Mouse (Mus musculus) CD4-positive, CD25-positive, alpha-beta regulatory T cell, adult 2 months (primary cell): ENCODE measurements around the gene Platr17.
"Not testable (repeated sequence)": the region's sequence is repeated elsewhere in the genome, so short reads cannot be mapped to it uniquely, and the experiment has no call there.

Experiments
- DNase-seq: peaks from one replicate; pipeline ENCODE4 v3.0.0-alpha.2; 2012; ENCODE audit warnings: low read depth, low spot score

Platr17 gene

GRCm38 (mm10) chr17:33940206-33940805 is 35.4 kb downstream of the Platr17 start, which contains the start of the genes Pfdn6 and Wdr46:
Gene Pfdn6, minus strand, starts transcription at chr17:33940343.
Gene Wdr46, plus strand, starts transcription at chr17:33940660.
- peak; percentile 93 for DNase-seq

DNA sequence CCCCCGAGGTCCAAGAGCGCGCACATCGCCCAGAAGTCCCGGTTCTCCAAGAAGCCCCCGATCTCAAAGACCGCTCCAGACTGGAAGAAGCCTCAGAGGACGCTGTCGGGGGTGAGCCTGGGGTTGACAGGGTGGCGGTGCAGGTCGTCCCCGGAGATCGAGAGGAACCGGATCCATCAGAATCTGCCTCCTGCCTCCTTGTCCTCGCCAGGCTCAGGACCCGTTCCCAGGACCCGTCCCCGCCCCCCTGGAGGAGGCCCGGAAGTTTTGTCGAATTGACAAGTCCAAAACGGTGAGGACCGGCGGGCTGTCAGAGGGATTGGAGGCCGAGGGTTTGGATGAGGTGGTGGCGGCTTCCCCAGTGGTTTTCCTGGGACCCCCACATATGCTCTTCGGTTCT is 36.0 kb downstream of the Platr17 start:
- peak; percentile 31 for DNase-seq

GRCm38 (mm10) chr17:33941381-33941780 is 36.4 kb downstream of the Platr17 start:
- no peak for DNase-seq

DNA sequence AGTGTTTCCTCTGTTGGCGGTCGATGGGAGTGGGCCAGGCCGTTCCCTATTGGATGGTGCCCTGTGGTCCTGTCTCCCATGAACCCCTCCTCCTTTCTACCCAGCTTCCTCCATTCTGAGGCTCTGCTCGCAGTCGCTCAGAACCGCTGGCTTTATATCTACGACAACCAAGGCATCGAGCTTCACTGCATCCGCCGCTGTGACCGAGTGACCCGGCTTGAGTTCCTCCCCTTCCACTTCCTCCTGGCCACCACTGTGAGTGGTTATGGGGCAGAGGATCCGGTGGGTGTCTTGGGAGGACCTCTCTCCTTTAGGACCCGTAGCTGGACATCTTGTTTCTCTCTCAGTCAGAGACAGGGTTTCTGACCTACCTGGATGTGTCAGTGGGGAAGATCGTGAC is 38.5 kb downstream of the Platr17 start:
- no peak for DNase-seq

DNA sequence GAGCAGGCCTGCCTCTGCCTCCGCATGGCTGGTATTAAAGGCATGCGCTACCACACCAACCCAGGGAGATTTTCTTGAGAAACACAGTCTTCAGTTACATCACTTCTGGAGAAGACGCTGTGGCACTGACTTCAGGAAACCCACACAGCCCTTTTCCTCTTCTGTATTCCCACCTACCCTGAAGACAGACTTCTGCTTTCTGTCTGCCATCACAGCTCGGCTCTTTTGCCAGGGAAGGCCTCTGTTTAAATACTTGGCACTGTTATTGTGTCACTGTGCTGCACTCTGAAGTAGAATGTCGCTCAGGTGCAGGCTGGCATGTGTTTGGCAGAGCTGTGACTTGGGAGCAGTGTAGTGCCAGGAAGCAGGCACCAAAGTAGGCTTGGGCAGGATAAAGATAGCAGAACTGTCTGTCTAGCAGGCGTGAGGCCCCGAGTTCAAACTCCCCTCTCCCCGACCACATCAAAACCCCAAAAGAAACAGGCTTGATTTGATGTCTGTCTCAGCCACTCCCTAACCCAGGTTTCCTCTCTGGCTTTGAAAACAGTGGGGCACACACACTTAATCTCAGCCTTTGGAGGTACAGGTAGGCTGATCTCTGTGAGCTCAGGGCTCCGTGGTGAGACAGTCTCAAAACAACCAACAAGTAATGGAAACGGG is 42.6 kb downstream of the Platr17 start:
- DNase-seq: peak; percentile 75

DNA sequence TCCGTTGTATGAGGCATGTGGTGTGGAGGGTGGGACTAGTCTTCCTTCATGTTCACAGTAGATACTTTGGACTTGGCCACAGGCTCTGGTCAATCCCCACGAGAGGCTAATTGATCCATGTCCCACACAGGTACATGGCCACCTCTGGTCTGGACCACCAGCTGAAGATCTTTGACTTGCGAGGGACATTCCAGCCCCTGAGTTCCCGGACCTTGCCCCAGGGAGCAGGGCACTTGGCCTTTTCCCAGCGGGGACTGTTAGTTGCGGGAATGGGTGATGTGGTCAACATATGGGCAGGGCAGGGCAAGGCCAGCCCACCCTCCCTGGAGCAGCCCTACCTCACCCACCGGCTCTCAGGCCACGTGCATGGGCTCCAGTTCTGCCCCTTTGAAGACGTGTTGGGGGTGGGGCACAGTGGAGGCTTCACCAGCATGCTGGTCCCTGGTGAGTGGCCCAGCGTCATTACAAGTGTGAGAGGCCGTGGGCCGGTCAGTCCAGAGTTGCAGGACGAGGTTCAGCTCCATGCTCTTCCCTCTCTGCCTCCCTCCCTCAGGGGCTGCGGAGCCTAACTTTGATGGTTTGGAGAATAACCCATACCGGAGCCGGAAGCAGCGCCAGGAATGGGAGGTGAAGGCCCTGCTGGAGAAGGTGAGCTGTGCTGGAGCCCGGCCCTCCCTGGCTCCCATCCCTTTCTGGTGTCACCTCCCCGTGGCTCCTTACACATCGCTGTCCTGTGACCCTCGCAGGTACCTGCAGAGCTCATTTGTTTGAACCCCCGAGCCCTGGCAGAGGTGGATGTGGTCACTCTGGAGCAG is 43.4 kb downstream of the Platr17 start:
- no peak for DNase-seq

DNA sequence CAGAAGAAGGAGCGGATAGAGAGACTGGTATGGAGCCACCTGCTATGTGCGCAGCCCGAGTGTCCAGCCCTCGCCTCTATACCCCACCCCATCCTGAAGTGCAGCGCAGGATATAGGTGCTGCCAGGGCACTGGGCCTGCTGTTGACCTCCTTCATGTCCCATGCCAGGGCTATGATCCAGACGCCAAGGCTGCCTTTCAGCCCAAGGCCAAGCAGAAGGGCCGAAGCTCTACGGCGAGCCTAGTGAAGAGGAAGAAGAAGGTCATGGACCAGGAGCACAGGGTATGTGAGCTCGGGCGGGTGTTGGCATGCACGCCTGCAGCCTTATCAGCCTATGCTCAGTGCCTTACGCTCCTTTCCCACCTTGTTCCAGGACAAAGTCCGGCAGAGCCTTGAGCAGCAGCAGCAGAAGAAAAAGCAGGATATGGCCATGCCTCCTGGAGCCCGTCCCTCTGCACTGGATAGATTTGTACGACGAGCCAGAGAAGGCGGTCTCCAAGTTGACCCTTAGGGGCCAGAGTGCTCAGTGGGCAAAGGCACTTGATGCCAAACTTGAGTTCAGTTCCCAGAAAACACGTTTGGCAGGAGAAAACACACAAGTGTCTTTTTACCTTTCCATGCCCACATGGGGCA is 44.1 kb downstream of the Platr17 start:
- no peak for DNase-seq

DNA sequence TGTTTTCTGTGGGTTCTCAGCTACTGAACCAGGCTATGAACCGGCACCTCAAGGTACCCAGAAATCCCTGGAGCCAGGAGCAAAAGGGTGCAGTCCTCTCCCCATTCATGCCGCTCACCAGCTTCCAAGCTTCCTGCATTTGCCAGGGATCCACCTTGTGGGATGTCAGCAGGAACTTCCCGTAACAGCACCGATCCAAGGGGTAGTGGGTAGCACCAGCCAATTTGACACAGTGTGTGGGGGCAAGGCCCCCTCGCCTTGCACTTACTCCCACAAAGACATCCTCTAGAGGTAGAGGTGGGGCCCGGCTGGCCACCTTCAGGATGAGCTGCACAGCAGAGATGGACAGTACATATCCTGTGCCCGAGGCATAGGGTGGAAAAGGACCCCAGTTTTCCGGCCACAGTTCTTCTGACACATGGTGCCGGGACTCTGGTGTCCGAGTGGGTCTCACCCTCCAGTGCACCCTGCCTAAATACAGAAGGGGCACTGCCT is 45.2 kb downstream of the Platr17 start:
- no peak for DNase-seq

- DNase-seq: peak; percentile 87
Measured at GRCm38 (mm10) chr17:33951021-33951946, 46.3 kb downstream of the Platr17 start, which contains the start of gene B3galt4. Gene B3galt4, minus strand, starts transcription at chr17:33951488.

GRCm38 (mm10) chr17:33952015-33952414 is 47.1 kb downstream of the Platr17 start:
- DNase-seq: not testable (repeated sequence)

- DNase-seq: no peak
Measured at GRCm38 (mm10) chr17:33952879-33953278, 47.9 kb downstream of the Platr17 start.

DNA sequence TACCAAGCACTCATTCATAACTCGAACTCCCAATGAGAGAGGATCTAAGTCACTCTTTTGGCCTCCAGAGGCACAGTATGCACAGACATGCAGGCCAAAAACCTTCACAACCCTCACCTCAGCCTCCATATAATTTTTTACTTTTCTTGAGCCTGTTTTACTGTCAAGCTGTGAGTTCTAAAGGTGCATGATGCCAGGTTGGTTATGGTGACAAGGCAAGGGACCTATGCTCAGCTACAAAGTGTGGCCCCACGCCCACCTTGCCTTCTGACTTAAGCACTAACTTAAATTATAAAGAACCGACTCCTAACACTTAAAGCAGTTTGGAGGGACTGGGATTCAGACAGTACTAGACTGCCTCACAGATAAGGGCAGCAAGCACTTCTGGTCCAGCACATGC is 48.4 kb downstream of the Platr17 start:
- no peak for DNase-seq

DNA sequence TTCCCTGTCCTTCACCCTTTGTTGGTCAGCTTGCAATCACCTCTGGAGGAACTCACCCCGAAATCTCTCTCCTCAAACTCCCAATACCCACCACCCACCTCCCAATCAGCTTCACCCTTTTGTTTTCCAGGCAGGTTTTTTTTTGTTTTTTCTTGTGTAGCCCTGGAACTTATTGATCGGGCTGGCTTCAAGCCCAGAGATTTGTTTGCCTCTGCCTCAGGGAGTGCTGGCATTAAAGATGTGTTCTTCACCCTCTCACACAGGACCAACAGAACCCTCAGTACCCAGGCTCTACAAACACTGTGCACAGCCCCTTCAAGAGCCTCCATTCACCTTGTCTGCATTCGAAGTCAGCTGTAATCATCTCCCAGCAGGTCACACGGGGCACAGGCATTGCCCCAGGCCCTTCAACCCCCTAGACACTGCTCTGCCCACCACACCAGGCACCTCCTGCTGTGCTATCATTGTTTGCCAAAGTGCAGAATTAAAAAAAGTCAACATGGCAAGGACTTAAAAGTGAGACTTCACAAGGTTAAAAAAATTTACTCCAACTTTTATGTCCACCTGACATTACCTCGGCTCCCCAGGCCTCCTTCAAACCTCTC is 49.1 kb downstream of the Platr17 start:
- DNase-seq: no peak

DNA sequence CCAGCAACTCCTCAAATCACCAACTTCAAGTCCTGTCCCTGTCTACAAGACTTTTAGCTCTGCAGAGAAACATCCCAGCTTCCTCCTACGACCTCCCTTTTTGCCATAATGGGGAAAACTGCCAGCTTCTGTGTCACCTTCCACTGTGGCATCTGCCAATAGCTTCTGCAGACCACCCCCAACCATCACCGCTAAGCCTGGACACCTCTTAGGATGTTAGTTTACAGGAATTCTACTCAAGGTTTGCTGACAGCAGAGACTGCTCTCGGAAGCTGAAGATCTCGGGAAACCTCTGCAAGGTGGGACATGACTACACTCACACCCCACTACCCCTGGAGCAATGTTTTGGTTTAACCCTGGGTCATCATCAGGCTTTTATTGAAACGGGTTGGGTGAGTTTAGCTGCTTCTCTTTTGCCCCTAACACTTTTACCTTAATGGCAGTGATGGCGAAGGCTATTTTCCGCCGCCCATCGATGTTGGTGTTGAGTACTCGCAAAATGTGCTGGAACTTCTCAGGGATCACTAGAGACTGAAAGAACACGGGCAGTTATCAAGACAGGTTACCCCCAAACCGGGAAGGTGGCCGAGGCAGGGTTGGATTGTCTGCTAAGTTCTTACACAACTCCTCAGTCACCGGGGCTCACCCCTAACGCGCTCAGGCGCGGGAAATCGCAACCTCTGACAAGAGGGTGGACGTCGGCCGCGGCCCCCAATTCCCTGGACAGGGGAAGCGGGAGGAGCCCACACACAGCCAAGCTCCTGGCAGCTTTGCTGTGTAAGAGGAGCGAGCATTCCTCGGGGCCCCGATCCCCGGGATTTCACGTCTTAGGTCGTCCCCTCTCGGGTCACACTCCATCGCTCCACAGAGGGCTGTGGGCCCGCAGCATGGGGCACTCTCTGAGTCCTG is 50.0 kb downstream of the Platr17 start:
- DNase-seq: no peak

GRCm38 (mm10) chr17:33955555-33956214 is 50.8 kb downstream of the Platr17 start, which contains the start of the genes Vps52 and Rps18:
Gene Vps52, plus strand, starts transcription at chr17:33955812.
Gene Rps18, minus strand, starts transcription at chr17:33956001.
- DNase-seq: peak; percentile 97
